Mouse (Mus musculus): ENCODE results near the gene Atxn7l2. TPM values are rescaled to one million over a fixed set of nuclear protein-coding genes. Genes with fewer than 3 reads are reported as not detected.

Gene Atxn7l2
- total and polyA plus RNA-seq, 3 experiments: 5.6 to 14.6 TPM; not detected in 1

DNA sequence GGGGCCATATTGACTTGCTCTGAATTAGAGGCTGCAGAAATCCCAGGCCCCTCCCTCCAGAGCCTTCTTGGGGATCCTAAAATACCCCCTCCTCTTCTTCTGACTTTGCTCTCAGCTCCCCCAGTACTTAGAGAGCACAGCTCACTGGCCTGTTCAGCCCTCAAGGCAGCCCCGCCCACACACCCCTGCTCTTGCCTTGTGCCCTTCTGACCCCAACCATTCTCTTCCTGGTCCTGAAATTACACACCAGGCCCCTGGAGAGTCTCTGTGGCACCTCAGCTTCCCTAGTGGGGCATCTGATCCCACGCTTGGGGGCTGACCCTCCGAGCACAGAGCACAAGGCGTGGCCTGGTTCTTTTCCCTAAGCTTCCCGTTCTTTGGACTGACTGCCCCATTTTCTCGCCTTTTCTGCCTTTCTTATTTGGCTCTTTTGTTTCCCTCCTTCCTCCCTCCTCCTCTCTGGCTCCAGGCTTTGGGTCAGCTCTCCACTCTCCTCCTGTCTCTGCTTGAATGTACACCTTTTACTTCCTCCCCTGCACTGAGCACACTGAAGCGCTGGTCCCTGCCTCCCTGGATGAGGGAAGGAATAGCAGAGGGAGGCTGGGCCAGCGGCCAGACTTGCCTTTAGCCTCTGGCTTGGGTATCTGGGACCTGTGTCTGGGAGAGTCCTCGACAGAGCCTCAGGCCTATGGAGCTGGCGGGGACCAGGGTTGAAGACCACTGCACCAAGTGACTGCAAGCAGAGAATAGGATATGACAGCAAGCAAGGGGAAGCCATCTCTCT is 45.0 kb downstream of the Atxn7l2 start:
- Histone ChIP-seq H3K9me3 (replicated peaks; ENCODE audit: insufficient read depth, low read length) (no peaks in the 10 kb centered on the region), H3K27ac (ENCODE audit: control insufficient read depth, low read depth, low read length) (no peak overlapping the region), H3K27me3 (ENCODE audit: control insufficient read depth in 1 of 2, insufficient read depth in 2 of 2, low read length in 2 of 2) (peaks cover 4 to 13% of the 10 kb centered on the region in 2 experiments), H3K9ac (ENCODE audit: control insufficient read depth, low read depth, low read length, poor library complexity, severe bottlenecking) (no peak overlapping the region), H3K4me3 (ENCODE audit: control insufficient read depth in 1 of 2, insufficient read depth in 1 of 2, low read depth in 2 of 2, low read length in 2 of 2) (no peak overlapping the region), H3K36me3 (ENCODE audit: control insufficient read depth in 1 of 2, insufficient read depth in 2 of 2, low read length in 2 of 2) (no peaks in the 10 kb centered on the region), H3K4me1 (ENCODE audit: control insufficient read depth in 1 of 2, insufficient read depth in 2 of 2, low read length in 2 of 2) (no peaks in the 10 kb centered on the region), H3K79me2 (ENCODE audit: control insufficient read depth, insufficient read depth, low read length, poor library complexity) (no peaks in the 10 kb centered on the region)
- DNase-seq (ENCODE audit: low read depth, low spot score): no peak
- TF ChIP-seq USF2 (IDR thresholded peaks at IDR 0.05; ENCODE audit: borderline replicate concordance in 1 of 2, insufficient read depth in 1 of 2, low read depth in 1 of 2, low read length in 2 of 2) (no peak), MAFK (IDR thresholded peaks at IDR 0.05; ENCODE audit: borderline replicate concordance, low read depth, low read length) (no peak), ZKSCAN1 (IDR thresholded peaks at IDR 0.05; ENCODE audit: low read depth, low read length) (no peak), EP300 (IDR thresholded peaks at IDR 0.05; ENCODE audit: low read depth in 1 of 2, low read length in 2 of 2) (no peak), MXI1 (IDR thresholded peaks at IDR 0.05; ENCODE audit: low read depth, low read length) (no peak), POLR2AphosphoS5 (IDR thresholded peaks at IDR 0.05; ENCODE audit: borderline replicate concordance, low read depth, low read length) (no peak), NELFE (IDR thresholded peaks at IDR 0.05; ENCODE audit: low read depth, low read length) (no peak), TBP (IDR thresholded peaks at IDR 0.05; ENCODE audit: low read depth, low read length) (no peak), HCFC1 (IDR thresholded peaks at IDR 0.05; ENCODE audit: low read depth, low read length) (no peak), MEF2A (IDR thresholded peaks at IDR 0.05; ENCODE audit: extremely low read depth, insufficient replicate concordance, low read depth, low read length, poor library complexity, severe bottlenecking) (no peak), RCOR1 (IDR thresholded peaks at IDR 0.05; ENCODE audit: low read depth, low read length) (no peak), ELF1 (IDR thresholded peaks at IDR 0.05; ENCODE audit: low read depth, low read length) (no peak), BHLHE40 (IDR thresholded peaks at IDR 0.05; ENCODE audit: borderline replicate concordance, low read depth, low read length) (no peak), ZMIZ1 (IDR thresholded peaks at IDR 0.05; ENCODE audit: low read depth, low read length) (no peak), ZNF384 (IDR thresholded peaks at IDR 0.05; ENCODE audit: low read depth, low read length) (no peak), E2F4 (IDR thresholded peaks at IDR 0.05; ENCODE audit: borderline replicate concordance, low read depth, low read length) (no peak), SMC3 (IDR thresholded peaks at IDR 0.05; ENCODE audit: low read depth, low read length) (no peak)

DNA sequence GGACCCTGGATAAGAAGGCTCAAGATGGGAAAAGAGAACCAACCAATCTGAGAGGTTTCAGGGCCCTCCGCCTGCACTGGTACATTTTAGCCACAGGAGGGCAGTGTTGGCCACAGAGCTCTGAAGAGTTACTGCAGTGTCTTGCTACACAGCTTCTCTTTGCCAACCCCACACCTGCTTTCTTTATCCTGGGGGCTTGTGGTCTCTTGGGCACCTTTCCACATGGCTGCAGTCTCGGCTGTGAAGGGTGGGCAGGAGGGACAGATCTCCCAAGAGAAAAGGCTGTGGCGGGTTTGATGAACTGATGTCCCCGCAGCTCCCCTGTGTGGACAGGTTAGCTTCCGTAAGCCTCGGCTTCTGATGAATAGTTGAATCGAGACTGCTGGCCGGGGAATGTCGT is 45.9 kb downstream of the Atxn7l2 start:
- DNase-seq (ENCODE audit: low read depth, low spot score): peak; percentile 79
- H3K27ac ChIP-seq (ENCODE audit: control insufficient read depth, low read depth, low read length): no peak overlapping the region
- H3K9me3 ChIP-seq (replicated peaks; ENCODE audit: insufficient read depth, low read length): no peaks in the 10 kb centered on the region
- H3K4me3 ChIP-seq (ENCODE audit: control insufficient read depth in 1 of 2, insufficient read depth in 1 of 2, low read depth in 2 of 2, low read length in 2 of 2): no peak overlapping the region
- H3K27me3 ChIP-seq (ENCODE audit: control insufficient read depth in 1 of 2, insufficient read depth in 2 of 2, low read length in 2 of 2): peaks cover 4 to 13% of the 10 kb centered on the region in 2 experiments
- no peaks in the 10 kb centered on the region for H3K36me3 ChIP-seq (ENCODE audit: control insufficient read depth in 1 of 2, insufficient read depth in 2 of 2, low read length in 2 of 2)
- TF ChIP-seq SMC3 (IDR thresholded peaks at IDR 0.05; ENCODE audit: low read depth, low read length) (peak; percentile 85), RCOR1 (IDR thresholded peaks at IDR 0.05; ENCODE audit: low read depth, low read length) (no peak), SIN3A (IDR thresholded peaks at IDR 0.05; ENCODE audit: low read length) (0 out of 2 replicates have a peak, but pooled peaks have one; percentile 46), RAD21 (IDR thresholded peaks at IDR 0.05; ENCODE audit: low read depth, low read length) (peak; percentile 92), ZC3H11A (IDR thresholded peaks at IDR 0.05; ENCODE audit: low read depth, low read length) (peak; percentile 87), CTCF (IDR thresholded peaks at IDR 0.05 in 2 of 3, conservative IDR thresholded peaks at IDR 0.05 in 1 of 3; ENCODE audit: control insufficient read depth in 1 of 3, insufficient read depth in 1 of 3, low read depth in 2 of 3, low read length in 3 of 3, poor library complexity in 1 of 3, severe bottlenecking in 1 of 3) (peak; percentile 95 to 96 (median 95))
- H3K9ac ChIP-seq (ENCODE audit: control insufficient read depth, low read depth, low read length, poor library complexity, severe bottlenecking): no peak overlapping the region
- H3K79me2 ChIP-seq (ENCODE audit: control insufficient read depth, insufficient read depth, low read length, poor library complexity): no peaks in the 10 kb centered on the region
- no peaks in the 10 kb centered on the region for H3K4me1 ChIP-seq (ENCODE audit: control insufficient read depth in 1 of 2, insufficient read depth in 2 of 2, low read length in 2 of 2)

All from MEL (cell line).